Mouse (Mus musculus) thymus, adult 2 months (tissue): ENCODE data around the gene Gxylt2. TPM values are rescaled to one million over a fixed set of nuclear protein-coding genes. Genes with fewer than 3 reads are reported as not detected.

ENCODE experiments used
- DNase-seq: peaks from one replicate; pipeline ENCODE4 v3.0.0; 2021
- H3K27ac ChIP-seq: fragments of 200-500 bp; 2 replicates; pipeline ENCODE4 v1.5.1; 2012; ENCODE audit warnings: low read length, control low read depth; ENCODE audit not compliant: control insufficient read depth, insufficient read depth
- H3K27me3 ChIP-seq: fragments of 200-500 bp; 2 replicates; pipeline ENCODE4 v1.6.1; 2012; ENCODE audit warnings: mild to moderate bottlenecking, low read length, moderate library complexity, mixed read lengths; ENCODE audit not compliant: control insufficient read depth, insufficient read depth
- H3K36me3 ChIP-seq: fragments of 200-500 bp; 2 replicates; pipeline ENCODE4 v1.6.1; 2012; ENCODE audit warnings: mild to moderate bottlenecking, low read length, moderate library complexity; ENCODE audit not compliant: control insufficient read depth, insufficient read depth
- H3K4me1 ChIP-seq: fragments of 200-500 bp; replicated peaks from 2 replicates; pipeline ENCODE4 v1.6.1; 2012; ENCODE audit warnings: low read length; ENCODE audit not compliant: control insufficient read depth, insufficient read depth
- H3K4me3 ChIP-seq: fragments of 200-500 bp; 2 replicates; pipeline ENCODE4 v1.5.1; 2012; ENCODE audit warnings: mild to moderate bottlenecking, low read length, control low read depth, moderate library complexity; ENCODE audit not compliant: control insufficient read depth, insufficient read depth
- CTCF ChIP-seq: fragments of 200-500 bp; IDR thresholded peaks from 2 replicates; pipeline ENCODE4 v1.5.1; 2012; ENCODE audit warnings: mild to moderate bottlenecking, control low read depth, low read length, moderate library complexity, borderline replicate concordance; ENCODE audit not compliant: control insufficient read depth, poor library complexity, insufficient read depth; ENCODE audit errors: extremely low read depth
- POLR2A ChIP-seq: fragments of 200-500 bp; IDR thresholded peaks from 2 replicates; pipeline ENCODE4 v1.6.1; 2012; ENCODE audit warnings: mild to moderate bottlenecking, low read length, control low read depth, moderate library complexity; ENCODE audit not compliant: control insufficient read depth, poor library complexity, insufficient read depth; ENCODE audit errors: extremely low read depth
- WGBS: fragments of 180-500 bp; shearing (Covaris S2); methylation state at CpG from one replicate; pipeline ENCODE4 v1.1.7; 2018; 5-methylcytosine and 5-hydroxymethylcytosine counted together
- polyA plus RNA-seq: library from polyadenylated mRNA; depleted of rRNA; stranded (reverse); fragments of >200 nt; gene quantifications from 2 replicates; pipeline ENCODE4 v1.2.3, GENCODE M21; 2012

Gxylt2 gene
- polyA plus RNA-seq, 1 experiment = 0.82 TPM

DNA sequence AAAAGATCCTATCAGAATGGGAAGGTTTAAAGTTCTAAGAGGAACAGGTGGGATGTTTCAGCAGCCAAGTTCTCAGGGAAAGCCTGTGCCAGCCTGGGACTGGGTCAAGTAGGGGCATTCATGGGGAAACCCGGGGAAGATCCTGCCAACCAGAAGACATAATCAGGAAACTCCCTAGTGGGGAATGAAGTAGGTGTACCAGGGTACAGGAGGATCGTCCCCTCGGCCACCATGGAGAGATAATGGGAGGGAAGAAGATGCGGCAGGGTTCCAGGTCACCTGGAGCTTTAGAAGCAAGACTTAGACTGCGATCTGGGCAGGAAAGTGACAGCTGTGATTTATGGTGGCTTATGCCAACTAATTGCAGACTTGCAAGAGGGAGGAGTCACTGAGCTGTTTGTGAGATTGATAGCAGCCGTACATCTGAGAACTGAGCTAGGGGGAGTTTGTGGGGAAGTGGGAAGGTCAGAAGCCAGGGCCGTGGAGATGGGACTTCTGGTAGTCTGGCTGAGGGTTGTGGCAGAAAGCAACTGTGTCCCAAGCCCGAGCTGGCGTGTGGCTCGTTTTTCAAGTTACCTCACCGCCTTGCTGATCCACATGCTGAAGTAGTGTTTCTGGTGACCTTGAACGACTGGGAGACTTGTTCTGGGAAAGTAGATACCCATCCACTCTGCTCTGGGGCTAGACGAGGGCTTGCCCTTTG lies 98.0 kb downstream of the Gxylt2 start:
- Histone ChIP-seq H3K27ac (no peak overlapping the region), H3K4me1 (no peaks in the 10 kb centered on the region), H3K36me3 (no peaks in the 10 kb centered on the region), H3K4me3 (no peak overlapping the region), H3K27me3 (no peaks in the 10 kb centered on the region)
- DNase-seq = no peak
- 73% methylated on average over 13 of the region's 13 CpGs for WGBS
- TF ChIP-seq POLR2A = no peak
- TF ChIP-seq CTCF = no peak

DNA sequence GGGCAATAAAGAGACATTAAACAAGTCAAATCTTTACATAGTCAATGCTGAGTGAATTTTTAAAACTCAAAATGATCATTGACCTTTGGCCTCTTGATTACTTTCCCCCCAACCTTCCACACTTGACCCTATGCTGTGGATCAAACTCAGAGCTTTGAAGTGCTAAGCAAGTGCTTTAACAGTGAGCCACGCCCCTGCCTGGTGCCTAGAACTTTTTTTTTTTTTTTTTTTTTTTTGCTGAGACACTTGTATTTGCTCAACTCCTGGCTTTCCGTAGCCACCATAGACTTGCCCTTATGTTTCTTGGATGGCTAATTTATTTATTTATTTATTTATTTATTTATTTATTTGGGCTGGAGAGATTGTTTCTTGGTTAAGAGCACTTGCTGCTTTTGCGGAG lies 98.7 kb downstream of the Gxylt2 start:
- WGBS = 96% methylated on average over 3 of the region's 3 CpGs
- H3K4me3 ChIP-seq = no peak overlapping the region
- no peaks in the 10 kb centered on the region for H3K36me3 ChIP-seq
- TF ChIP-seq POLR2A = no peak
- TF ChIP-seq CTCF = no peak
- H3K4me1 ChIP-seq = no peaks in the 10 kb centered on the region
- no peak overlapping the region for H3K27ac ChIP-seq
- no peaks in the 10 kb centered on the region for H3K27me3 ChIP-seq
- DNase-seq = no peak

DNA sequence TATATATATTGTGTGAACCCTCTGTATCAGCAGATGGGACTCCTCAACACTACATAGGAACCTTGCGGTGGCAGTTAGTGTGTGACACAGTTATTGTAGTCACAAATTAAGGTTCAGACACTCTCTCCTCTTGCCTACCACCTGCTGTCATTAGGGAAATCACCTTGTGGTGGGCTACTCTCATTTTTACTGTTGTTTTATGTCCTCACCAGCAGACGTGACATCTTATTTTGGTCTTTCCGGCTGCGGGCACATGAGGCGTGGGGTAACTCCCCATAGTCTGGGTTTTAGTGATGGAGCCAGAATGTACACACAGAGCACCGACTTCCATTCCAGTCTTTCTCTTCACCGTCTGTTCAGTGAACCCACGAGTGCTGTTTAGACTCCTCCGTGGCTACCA lies 102.7 kb downstream of the Gxylt2 start:
- Histone ChIP-seq H3K4me3 (no peak overlapping the region), H3K36me3 (no peaks in the 10 kb centered on the region), H3K27me3 (no peaks in the 10 kb centered on the region), H3K27ac (no peak overlapping the region), H3K4me1 (no peaks in the 10 kb centered on the region)
- DNase-seq = no peak
- 95% methylated on average over 9 of the region's 9 CpGs for WGBS
- TF ChIP-seq CTCF = no peak
- TF ChIP-seq POLR2A = no peak

DNA sequence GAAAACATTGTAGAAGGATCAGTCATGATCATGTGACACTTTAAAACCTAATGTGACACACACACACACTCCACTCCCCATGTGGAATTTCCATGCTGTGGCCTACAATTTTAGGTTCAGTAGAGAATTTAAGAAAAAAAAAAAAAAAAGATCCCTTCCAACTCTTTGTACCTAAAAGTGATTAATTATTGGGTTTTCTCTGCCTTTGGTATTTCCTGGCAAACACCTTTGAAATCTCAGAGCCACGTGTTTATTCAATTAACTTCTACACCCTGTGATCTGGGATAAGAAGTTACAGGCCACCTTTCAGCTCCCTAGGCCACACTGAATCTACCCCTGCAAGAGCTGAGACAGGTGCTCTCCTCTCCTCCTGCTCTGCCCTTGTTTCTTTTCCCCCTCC lies 103.2 kb downstream of the Gxylt2 start:
- no peaks in the 10 kb centered on the region for H3K36me3 ChIP-seq
- H3K4me3 ChIP-seq = no peak overlapping the region
- no peaks in the 10 kb centered on the region for H3K27me3 ChIP-seq
- 80% methylated on average over 1 of the region's 1 CpGs for WGBS
- TF ChIP-seq POLR2A = no peak
- no peak for TF ChIP-seq CTCF
- DNase-seq = no peak
- H3K4me1 ChIP-seq = no peaks in the 10 kb centered on the region
- no peak overlapping the region for H3K27ac ChIP-seq

DNA sequence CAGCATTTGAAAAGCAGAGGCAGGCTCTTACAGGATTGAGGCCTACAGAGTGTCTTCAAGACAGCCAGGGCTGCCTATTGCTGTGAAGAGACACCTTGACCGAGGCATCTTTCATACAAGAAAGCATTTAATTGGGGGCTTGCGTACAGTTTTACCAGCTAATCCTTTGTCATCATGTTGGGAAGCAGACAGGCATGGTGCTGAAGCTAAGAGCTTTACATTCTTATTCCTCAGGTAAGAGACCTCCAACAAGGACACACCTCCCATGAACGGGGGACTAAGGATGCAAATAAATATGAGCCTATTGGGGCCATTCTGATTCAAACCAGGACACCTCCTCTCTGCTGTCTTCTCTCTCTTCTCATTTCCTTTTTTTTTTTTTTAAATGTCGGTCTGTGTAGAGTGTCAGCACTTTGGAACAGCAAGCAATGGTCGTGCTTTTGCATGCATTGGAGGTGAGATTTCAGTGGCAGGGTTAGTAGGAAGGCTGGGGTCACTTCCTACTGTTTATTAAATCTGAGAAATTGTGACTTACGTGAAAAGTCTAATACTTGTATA lies 103.8 kb downstream of the Gxylt2 start:
- no peaks in the 10 kb centered on the region for H3K4me1 ChIP-seq
- TF ChIP-seq POLR2A (no peak), CTCF (no peak)
- 93% methylated on average over 6 of the region's 6 CpGs for WGBS
- no peak overlapping the region for H3K4me3 ChIP-seq
- H3K36me3 ChIP-seq = no peaks in the 10 kb centered on the region
- no peak for DNase-seq
- no peaks in the 10 kb centered on the region for H3K27me3 ChIP-seq
- H3K27ac ChIP-seq = no peak overlapping the region

DNA sequence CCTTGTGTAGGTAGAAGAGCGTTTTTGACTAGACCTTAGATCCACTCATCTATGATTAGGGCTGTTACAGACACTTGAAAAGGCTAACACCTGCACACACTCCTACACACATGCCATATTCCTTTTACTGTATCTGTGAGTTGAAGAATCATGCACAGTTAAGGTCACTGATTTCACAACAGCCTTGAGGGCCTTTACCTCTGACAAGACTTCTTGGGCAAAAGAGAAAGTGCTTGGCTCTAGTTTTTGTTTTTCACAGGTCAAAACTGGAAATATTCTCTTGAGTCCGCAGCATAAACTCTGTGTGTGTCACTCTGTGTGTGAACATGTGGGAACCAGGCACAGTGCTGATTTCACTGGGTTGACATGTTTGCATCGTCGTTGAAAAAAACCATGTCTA lies 105.6 kb downstream of the Gxylt2 start:
- no peak overlapping the region for H3K4me3 ChIP-seq
- no peak for DNase-seq
- no peaks in the 10 kb centered on the region for H3K36me3 ChIP-seq
- TF ChIP-seq POLR2A (no peak), CTCF (no peak)
- no peaks in the 10 kb centered on the region for H3K27me3 ChIP-seq
- H3K4me1 ChIP-seq = no peaks in the 10 kb centered on the region
- WGBS = 92% methylated on average over 4 of the region's 4 CpGs
- no peak overlapping the region for H3K27ac ChIP-seq
